Mouse (Mus musculus): ENCODE measurements around the gene Sh2d3c. TPM values are rescaled to one million over a fixed set of nuclear protein-coding genes. Genes with fewer than 3 reads are reported as not detected.

Sh2d3c gene
- total RNA-seq, 1 experiment from 2014 or later: 152 TPM

DNA sequence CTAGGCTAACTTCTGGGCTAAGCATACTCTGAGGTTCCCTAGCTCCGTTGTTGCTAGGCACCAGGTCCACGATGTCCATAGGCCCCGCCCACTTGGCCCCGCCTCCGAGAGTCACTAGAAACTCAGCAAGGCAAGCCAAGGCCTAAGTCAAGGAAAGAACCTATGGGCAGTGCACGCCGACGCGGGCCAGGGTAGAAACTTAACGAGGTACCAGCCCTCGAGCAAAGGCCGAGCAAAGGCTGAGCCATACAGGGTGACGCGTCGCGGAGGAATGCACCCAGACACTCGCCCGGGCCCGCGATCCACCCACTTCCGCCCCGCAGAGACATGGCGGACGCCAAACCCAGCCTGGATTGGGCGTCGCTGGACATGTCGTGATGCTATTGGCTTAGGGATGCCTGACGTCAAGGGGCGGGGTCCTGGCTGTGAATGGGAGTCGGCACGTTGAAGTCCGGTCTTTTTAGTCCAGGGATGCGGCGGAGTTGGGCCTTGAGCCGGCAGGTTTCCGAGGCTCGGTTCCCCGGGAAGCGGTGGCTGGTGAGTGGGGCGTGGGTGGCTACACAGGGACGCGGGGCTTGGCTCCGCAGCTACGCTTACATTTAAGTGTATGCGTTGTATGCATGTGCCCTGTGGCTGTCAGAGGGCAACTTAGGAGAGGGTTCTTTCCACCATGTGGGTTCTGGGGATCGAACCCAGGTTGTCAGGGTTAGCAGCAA, 54.7 kb downstream of the Sh2d3c start, which contains the start of the genes Ttc16 and Ptrh1:
Gene Ttc16 (minus strand): TSS at position 275 of the 716 bp plus-strand sequence.
Gene Ptrh1 (plus strand): TSS at position 428 of the 716 bp plus-strand sequence.
- ATAC-seq (ENCODE audit: extremely low read depth, insufficient number of reproducible peaks, low FRiP score, poor library complexity, severe bottlenecking): peak; percentile 92

DNA sequence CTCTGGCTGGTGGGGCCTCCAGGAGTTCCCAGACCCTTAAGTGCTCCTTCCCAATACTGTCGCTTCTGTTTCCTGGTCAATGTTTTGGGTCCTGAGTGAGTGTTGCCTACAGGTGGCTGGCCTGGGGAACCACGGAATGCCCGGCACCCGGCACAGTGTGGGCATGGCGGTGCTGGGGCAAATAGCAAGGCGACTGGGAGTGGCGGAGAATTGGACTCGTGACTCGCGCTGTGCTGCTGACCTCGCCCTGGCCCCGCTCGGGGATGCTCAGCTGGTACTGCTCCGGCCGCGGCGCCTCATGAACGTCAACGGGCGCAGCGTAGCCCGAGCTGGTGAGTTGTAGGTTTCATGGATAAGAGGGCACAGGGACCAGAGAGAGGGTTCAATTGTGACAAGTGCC, 55.3 kb downstream of the Sh2d3c start:
- no peak for ATAC-seq (ENCODE audit: extremely low read depth, insufficient number of reproducible peaks, low FRiP score, poor library complexity, severe bottlenecking)

DNA sequence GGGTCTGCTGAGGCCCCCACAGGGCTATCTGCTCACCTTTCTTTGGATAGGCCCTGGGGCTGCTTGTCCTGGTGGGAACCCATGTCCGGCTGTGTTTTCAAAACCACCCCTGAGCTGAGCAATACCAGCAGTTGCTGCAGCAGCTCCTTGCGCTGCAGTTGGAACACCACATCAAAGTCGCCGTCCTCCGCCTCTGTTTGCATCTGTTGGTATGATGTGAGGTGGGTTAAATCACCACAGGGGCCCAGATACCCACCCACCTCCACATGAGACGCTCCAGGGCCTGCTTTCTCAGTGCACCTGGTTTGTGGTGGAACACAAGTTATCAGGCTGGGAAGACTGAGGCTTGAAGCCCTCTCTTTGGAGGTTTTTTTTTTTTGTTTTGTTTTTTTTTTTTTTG, 57.2 kb downstream of the Sh2d3c start:
- ATAC-seq (ENCODE audit: extremely low read depth, insufficient number of reproducible peaks, low FRiP score, poor library complexity, severe bottlenecking): no peak

DNA sequence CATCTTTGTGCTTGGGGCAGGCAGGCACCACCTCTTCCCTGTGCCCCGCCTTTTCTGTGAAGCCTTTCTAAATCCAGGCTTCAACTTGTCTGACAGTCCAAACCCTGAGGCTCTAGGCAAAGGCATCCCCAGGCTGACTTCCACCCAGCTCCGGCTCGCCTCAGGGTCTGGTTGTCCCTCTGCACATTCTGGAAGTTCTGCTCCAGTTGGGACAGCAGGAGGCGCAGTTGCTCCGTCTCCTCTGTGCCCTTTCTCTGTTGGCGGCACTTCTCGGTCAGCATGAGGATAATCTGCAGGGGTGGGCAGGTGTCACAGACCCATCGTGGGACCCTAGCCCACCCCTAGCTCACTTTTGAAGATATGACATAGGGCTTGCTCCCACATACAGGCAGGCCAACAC, 58.3 kb downstream of the Sh2d3c start:
- ATAC-seq (ENCODE audit: extremely low read depth, insufficient number of reproducible peaks, low FRiP score, poor library complexity, severe bottlenecking): 0 out of 2 replicates have a peak, but pooled peaks have one; percentile 7

DNA sequence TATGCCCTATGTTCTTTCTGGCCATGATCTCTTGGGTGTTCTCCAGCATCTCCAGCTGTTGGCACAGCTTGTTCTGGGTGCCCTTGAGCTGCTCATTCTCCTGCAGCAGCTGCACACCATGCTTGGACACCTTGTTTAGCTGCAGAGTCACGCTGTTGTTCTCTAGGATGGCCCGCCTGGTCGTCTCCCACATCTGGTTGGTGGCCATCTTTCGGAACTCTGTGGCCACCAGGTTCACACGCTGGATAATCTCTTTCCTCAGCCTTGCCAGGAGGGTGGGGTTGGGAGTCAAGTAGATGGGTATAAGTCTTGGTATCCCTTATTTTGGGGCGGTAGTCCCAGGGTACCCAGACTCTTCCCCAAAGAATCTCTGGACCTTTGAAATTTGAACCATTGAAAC, 58.9 kb downstream of the Sh2d3c start:
- no peak for ATAC-seq (ENCODE audit: extremely low read depth, insufficient number of reproducible peaks, low FRiP score, poor library complexity, severe bottlenecking)

DNA sequence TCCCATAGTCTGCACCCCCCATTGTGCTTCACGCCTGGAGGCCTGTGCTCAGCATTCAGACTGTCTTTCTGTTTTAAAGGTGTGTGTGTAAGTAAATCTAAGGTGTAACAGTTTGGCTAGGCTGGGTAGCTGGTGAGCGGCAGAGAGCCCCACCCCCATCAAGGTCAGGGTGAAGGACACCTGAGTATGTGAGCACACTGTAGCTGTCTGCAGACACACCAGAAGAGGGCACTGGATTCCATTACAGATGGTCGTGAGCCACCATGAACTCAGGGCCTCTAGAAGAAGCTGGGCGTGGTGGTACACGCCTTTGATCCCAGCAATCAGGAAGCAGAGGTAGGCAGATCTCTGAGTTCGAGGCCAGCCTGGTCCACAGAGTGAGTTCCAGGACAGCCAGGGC, 60.9 kb downstream of the Sh2d3c start:
- no peak for ATAC-seq (ENCODE audit: extremely low read depth, insufficient number of reproducible peaks, low FRiP score, poor library complexity, severe bottlenecking)

DNA sequence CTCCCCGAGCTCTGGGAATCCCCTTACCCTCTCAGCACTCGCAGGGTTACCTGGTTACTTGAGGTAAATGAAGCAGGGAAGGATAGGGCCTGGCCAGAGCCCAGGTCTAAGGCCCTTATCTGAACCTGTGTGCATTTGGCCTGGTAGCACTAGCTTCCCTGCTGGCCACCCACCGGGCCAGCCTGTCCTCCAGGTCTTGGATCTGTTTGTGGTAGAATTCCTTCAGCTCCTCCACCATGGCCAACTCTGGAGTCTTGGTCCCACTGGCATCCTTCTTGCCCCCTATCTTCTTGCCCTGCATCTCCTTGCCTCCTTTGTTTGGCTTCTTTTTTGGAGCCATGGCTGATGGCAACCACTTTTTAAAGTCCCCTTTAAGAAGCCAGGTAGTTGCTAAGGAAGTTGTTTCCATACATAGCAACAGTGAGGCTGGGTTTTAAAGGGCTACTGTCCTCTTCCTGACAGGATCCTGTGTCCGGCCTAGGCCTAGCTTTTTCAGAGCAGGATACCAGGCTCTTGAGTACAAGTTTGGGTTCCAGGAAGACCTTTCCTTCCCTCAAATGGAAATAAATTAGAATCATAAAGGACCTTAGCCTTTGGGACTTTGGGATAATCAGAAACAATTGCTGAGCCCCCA, 63.3 kb downstream of the Sh2d3c start, which contains the start of gene Cfap157:
Gene Cfap157 (minus strand): TSS at position 381 of the 634 bp plus-strand sequence.
- ATAC-seq (ENCODE audit: extremely low read depth, insufficient number of reproducible peaks, low FRiP score, poor library complexity, severe bottlenecking): no peak

DNA sequence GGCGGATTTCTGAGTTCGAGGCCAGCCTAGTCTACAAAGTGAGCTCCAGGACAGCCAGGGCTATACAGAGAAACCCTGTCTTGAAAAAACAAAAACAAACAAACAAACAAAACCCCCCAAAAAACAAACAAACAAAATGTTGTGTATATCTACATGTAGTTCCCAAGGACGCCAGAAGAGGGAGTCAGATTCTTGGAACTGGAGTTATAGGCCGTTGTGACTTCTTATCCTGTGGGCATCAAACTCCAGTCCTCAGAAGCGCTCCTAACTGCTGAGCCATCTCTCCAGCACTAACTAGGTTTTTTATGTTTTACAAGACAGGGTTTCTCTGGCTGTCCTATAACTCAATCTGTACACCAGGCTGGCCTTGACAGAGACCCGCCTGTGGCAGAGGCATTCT, 66.3 kb downstream of the Sh2d3c start:
- ATAC-seq (ENCODE audit: extremely low read depth, insufficient number of reproducible peaks, low FRiP score, poor library complexity, severe bottlenecking): no peak

DNA sequence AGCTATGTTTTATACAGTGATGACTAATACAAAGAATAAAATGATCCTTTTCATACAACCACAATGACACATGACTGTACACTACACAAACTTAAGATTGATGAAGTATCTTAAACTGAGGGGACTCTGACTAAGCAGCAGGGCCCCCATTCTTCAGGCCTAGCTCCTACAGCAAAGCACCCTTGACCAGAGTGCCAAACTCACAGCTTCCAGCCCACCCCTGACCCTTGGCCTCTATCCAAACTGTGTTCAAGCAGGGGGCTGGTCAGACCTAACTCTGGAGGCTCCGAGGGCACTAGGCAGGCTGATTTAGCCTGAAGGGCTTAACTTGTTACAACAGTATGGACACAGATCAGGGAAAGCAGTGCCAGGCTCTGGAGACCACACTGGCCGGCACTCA, 67.7 kb downstream of the Sh2d3c start:
- no peak for ATAC-seq (ENCODE audit: extremely low read depth, insufficient number of reproducible peaks, low FRiP score, poor library complexity, severe bottlenecking)

DNA sequence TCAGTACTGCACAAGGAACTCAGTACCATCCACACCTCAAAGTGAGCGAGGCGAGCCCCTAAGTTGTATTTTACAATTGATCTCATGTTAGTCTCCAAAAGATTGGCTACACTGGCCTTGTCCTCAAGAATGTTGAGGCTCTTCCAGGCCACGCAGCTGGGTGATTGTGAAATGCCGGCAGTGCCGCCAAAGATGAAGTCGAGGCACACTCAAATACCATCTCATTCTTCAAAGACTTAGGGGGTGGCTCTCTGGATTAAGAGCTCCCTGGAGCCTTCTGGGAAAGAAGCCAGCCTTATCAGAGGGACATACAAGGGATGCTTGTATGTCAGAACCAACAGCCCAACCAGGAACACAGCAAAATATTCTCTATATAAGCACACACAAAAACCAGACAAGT, 70.4 kb downstream of the Sh2d3c start:
- no peak for ATAC-seq (ENCODE audit: extremely low read depth, insufficient number of reproducible peaks, low FRiP score, poor library complexity, severe bottlenecking)

DNA sequence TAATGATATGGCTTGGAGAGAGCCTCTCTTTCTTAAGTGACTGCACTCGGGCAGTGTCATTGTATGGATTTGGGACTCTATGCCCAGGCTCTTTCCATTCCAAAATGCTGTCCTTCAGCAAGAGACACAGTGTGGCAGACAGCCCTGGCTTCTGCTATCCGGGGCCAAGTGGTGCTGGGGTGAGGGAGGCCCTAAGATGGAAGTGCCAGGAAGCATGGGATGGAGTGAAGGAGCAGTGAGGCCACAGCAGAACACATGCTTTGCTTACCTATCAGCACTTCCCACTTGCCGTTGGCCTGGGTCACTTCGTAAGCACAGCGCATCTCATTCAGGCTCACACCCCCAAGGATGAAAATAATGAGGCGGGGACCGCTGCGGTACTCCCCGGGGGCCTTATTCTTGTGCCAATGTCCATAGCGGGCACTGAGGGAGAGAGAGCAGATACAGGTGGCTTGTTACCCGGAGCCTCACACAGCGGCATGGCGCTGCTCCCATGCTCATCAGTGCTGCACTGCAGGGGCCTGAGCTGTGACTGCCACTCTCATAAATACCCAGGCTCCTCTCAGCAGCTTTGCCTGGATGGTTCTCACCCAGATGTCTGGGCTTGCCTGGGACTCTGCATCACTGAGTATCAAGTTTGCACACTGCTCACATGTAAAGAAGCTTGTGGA, 75.0 kb downstream of the Sh2d3c start:
- no peak for ATAC-seq (ENCODE audit: extremely low read depth, insufficient number of reproducible peaks, low FRiP score, poor library complexity, severe bottlenecking)

DNA sequence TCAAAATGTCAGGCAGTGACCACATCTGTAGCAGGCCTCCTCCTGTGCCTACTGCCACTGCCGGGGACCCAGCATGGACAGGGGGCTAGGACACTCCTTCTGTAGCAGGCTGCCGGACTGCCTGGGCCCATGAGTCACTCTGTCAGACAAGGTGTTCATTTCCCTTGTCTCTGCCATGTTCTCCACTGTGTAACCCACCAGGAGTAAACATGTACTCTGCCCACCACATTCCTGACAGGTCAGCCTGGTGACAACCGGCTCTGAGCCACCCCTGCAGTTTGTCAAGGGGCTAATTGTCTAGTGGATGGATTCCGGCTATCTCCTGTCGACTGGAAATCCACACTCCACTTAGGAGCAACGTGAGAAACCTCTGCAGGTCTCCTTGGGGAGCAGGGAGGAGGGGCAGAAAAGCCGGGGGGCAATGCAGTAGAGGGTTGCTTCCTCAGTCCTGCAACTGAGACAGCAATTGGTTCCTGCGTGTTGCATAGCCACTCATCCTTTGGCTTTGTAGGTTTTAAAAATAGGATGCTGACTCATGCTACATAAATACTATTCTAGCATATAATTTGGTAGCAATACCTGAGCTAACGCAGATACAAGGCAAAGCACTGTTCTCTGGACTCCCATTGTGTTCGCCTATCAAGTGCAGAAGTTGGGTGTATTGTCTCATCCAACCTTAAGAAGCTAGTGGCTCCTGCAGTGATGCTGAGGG, 77.6 kb downstream of the Sh2d3c start:
- ATAC-seq (ENCODE audit: extremely low read depth, insufficient number of reproducible peaks, low FRiP score, poor library complexity, severe bottlenecking): no peak

Other genes starting within 250 kb of the Sh2d3c start
- gene Fam102a, start 185.7 kb upstream of the Sh2d3c start, total RNA-seq (2017): 36.8 and 38.4 TPM in 2 replicates
- gene Dpm2, start 150.2 kb upstream of the Sh2d3c start, total RNA-seq (2017): 38.6 and 47.6 TPM in 2 replicates
- 1.3 and 1.4 TPM in 2 replicates for gene Pip5kl1, start 146.3 kb upstream of the Sh2d3c start, total RNA-seq (2017)
- gene 9430097D07Rik, start 145.4 kb upstream of the Sh2d3c start, total RNA-seq (2017): not detected in 2 replicates
- gene St6galnac4, start 134.0 kb upstream of the Sh2d3c start, total RNA-seq (2017): 13.6 and 16.9 TPM in 2 replicates
- gene St6galnac6, start 121.3 kb upstream of the Sh2d3c start, total RNA-seq (2017): 4.7 and 5.4 TPM in 2 replicates
- not detected in 2 replicates for gene Ak1, start 99.3 kb upstream of the Sh2d3c start, total RNA-seq (2017)
- 0.25 TPM in 1 of 2 replicates, not detected in the other for gene Eng, start 74.5 kb upstream of the Sh2d3c start, total RNA-seq (2017)
- gene Fpgs, start 16.9 kb upstream of the Sh2d3c start, total RNA-seq (2017): 9.0 and 10.1 TPM in 2 replicates
- 97.2 and 121 TPM in 2 replicates for gene Cdk9, start 8.0 kb upstream of the Sh2d3c start, total RNA-seq (2017)
- not detected in 2 replicates for gene 6330409D20Rik, start 20.0 kb downstream of the Sh2d3c start, total RNA-seq (2017)
- 28.0 and 31.1 TPM in 2 replicates for gene Tor2a, start 36.2 kb downstream of the Sh2d3c start, total RNA-seq (2017)
- gene Ttc16, start 54.6 kb downstream of the Sh2d3c start, total RNA-seq (2017): 0.12 and 0.47 TPM in 2 replicates
- gene Ptrh1, start 54.7 kb downstream of the Sh2d3c start, total RNA-seq (2017): 2.0 TPM in 1 of 2 replicates, not detected in the other
- not detected in 2 replicates for gene Cfap157, start 63.4 kb downstream of the Sh2d3c start, total RNA-seq (2017)
- gene Stxbp1, start 126.2 kb downstream of the Sh2d3c start, total RNA-seq (2017): 2.3 and 3.3 TPM in 2 replicates
- 6.1 and 9.7 TPM in 2 replicates for gene Fam129b, start 155.1 kb downstream of the Sh2d3c start, total RNA-seq (2017)
- 1,202 and 1,236 TPM in 2 replicates for gene Rpl12, start 240.5 kb downstream of the Sh2d3c start, total RNA-seq (2017)
- 13.5 and 14.9 TPM in 2 replicates for gene Lrsam1, start 240.6 kb downstream of the Sh2d3c start, total RNA-seq (2017)